Mouse (Mus musculus): Measurements from ENCODE around the gene Prkch.

Prkch gene

DNA sequence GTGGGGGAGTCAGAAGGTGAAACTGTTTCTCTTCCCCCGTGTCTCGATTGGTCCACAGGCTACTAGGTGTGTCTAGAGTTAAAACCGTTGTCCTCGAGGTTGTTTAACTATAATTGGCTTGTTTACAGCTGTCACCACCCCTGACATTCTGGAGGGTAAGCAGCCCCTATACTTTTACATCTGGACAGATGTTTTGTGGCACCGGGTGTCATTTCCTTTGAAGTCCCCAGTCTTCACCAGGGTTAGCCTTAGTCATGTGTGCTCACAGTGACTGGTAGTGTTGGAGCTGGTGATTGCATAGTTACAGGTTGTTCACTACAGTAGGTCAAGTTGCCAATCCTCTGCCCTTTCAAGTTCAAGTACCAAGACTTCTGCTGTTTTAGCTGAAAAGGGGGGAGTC is 126.2 kb downstream of the Prkch start:
- no peak for DNase-seq (ENCODE audit: low spot score in 2 of 2)

DNA sequence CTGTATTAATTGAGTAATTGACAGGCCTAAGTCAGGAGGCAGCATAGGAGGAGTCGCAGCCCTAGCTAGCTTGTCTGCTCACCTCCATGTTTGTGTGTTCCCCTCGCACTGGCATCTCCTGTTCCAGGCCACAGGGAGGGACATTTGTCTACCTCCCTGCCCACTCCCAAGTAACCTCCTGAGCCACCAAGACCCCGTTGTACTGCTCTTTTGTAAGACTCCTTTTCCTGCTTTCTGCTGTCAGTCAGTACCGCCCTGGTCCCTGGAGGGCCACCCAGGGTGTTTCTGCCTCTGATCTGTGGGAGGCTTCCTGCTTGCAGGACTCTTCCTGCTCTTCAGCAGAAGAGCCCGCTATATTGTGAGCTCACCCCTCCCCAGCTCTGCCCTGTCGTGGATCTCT is 127.5 kb downstream of the Prkch start:
- DNase-seq (ENCODE audit: low spot score in 2 of 2): no peak

DNA sequence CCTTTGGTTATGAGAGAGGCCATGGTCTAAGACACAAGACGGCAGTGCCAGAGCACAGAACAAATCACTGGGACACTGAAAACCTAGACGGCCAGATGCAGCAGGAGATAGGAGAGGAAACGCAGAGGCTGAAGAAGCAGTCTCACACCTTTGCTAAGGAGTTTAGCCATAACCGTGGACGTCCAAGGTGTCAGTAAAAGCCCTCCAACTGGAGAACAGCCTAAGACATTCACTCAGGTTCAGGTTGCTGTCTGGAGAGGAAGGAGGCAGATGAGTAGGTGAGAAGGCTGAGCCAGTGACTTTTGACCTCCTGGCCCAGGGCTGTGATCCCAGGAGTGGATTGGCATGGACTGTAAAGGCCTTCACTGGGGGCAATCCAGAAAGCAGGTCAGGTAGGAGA is 130.0 kb downstream of the Prkch start:
- no peak for DNase-seq (ENCODE audit: low spot score in 2 of 2)

DNA sequence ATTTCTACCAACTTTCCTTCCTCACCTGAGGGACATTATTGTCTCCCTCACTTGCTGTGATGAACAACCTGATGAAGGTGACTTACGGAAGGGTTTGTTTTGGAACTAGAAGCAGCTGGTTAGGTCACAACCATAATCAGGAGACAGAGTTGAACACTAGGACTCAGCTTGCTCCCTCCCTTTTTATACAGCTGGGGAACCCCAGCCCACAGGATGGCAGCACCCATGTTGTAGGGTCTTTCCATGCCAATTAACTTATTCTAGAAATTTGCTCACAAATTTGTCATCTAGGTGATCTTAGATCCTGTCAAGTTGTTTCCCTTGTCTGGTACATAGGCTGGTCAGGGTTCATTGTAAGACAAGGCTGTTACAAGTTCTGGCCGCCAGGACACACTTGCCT is 130.7 kb downstream of the Prkch start:
- no peak for DNase-seq (ENCODE audit: low spot score in 2 of 2)

DNA sequence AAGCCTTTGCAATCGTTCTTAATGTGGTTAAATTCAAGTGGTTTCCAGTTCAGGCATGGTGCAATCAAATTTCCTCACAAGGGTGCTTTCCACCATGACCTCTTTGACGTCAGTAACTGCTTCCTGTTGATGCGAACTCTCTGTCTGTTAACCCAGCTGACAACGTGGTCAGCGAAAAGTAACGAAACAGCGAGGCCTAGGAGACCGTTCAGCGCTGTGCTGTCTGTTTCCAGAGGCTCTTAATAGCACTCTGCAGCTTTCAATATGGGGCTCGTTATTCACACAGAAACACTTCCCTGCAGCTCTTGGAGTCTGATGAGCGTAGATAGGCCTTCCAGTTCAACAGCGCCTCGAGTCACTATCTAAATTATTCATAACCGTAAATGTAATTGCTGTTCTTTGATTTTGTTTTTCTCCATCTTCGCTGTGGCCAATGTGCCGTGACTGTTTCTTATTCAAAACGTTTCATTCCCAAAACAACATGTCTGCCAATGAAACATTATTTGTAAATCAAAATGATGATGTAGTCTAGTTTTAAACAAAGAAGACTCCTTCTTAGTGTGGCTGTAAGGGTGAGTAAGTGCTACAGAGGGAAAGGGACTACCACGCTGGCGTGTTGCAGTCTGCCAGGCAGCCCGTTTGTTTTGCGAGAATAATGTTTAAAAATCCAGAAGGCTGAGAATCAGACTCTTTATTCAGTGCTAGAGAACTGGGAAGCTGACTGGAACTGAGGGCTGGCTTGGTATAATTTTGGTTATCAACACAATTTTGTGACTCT is 131.5 kb downstream of the Prkch start:
- no peak for DNase-seq (ENCODE audit: low spot score in 2 of 2)

DNA sequence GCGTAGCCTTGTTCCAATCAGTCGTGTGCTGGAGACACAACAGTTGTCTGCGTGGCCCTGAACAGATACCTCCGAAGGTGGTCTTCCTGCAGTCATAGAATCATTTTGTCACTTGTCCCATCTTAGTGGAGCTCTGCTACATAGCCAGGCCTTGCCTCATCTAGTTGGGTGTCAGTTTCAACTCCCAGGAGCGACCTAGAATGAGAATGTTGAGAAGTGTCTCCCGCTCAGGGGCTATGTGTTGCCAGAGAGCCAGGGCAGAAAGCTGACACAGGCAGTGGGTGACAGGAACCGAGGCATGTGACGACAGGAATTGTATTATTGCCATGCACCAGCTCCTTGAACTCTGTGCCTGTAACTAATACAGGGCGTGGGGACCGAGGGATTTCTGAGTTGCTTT is 133.4 kb downstream of the Prkch start:
- DNase-seq (ENCODE audit: low spot score in 2 of 2): no peak

DNA sequence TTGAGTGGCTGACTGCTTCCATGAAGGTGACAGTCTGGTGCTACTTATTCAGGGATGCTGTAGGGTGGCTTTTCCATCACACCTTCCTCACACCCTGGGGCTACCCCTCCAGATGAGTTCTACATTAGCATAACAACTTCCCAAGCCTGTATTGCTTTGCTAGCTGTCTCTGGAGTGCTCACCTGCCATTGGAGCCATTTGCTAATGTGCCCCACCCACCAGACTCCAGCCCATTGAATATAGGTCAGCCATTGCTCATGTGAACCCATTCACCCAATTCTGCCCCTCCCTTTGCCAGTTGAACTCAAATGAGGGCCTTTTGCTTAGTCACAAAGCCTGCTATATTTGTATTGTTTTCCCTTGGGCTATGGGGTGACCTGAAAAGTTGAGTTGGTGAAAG is 135.2 kb downstream of the Prkch start:
- no peak for DNase-seq (ENCODE audit: low spot score in 2 of 2)

DNA sequence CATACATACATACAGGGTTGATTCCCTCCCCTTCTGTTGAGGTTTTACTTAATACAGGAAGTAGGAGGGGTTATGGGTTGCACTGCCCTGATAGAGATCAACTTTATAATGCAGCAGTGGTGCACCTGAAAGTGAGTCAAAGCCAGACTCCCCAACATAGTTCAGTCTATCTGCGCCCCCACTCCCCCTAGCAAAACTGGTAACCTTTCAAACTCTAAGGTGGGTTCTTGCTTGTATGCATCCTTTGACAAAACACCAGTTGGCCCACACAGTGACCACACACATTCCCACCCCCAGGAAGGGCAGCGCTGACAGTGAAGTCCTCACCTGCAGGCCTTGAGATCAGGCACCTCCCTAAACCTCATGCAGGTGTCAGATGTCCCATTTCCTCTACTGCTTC is 135.9 kb downstream of the Prkch start:
- no peak for DNase-seq (ENCODE audit: low spot score in 2 of 2)

DNA sequence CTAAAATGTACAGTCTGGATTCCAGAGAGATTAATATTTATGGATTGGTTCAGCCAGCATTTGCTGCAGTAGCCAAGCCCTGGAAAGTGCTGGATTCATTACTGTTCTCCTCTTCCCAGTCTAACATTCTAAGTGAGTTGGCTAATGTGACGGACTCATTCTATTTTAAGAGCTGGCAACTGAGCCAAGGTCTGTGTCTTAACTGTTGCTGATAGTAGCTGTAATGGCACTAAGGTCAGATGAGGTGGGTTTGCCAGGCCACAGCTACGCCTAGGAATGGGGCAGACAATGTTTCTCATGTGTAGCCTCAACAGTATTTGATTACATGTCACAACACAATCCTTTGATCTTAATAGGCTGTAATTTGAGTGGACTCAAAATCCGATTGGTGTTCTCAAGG is 137.5 kb downstream of the Prkch start:
- DNase-seq (ENCODE audit: low spot score in 2 of 2): no peak

DNA sequence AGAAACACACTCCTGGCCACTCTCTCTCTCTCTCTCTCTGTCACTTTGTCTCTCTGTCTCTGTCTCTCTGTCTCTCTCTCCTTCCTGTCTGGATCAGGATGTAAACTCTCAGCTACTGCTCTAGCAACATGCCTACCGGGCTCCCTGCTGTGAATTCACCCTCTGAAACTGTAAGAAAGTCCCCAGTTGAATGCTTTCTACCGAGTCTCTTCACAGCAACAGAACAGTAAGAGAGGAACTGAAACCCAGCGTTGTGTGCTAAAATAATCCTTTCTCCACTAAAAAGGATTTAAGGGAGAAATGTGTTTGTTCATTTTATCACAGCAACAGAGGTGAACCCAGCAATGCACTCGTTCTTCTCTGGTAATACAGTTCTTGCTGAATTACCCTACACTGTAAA is 138.5 kb downstream of the Prkch start:
- DNase-seq (ENCODE audit: low spot score in 2 of 2): no peak

DNA sequence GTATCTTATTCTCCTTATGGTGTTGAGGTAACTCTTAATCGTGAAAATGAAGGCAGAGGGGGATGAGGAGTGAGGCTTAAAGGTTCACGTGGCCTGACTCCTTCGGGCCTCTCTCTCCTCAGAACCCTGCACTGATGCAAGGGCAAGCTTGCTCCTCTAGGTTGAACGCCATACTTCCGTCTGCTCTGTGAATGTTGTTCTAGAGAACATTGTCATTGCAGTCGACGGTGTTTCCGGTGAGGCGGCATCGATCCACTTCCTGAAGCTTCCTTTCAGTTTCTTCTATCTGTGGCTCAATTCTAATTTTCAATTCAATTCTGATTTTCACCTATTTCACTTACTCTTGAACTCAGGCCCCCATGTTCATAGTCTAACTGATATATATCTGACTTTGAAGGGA is 139.3 kb downstream of the Prkch start:
- no peak for DNase-seq (ENCODE audit: low spot score in 2 of 2)

DNA sequence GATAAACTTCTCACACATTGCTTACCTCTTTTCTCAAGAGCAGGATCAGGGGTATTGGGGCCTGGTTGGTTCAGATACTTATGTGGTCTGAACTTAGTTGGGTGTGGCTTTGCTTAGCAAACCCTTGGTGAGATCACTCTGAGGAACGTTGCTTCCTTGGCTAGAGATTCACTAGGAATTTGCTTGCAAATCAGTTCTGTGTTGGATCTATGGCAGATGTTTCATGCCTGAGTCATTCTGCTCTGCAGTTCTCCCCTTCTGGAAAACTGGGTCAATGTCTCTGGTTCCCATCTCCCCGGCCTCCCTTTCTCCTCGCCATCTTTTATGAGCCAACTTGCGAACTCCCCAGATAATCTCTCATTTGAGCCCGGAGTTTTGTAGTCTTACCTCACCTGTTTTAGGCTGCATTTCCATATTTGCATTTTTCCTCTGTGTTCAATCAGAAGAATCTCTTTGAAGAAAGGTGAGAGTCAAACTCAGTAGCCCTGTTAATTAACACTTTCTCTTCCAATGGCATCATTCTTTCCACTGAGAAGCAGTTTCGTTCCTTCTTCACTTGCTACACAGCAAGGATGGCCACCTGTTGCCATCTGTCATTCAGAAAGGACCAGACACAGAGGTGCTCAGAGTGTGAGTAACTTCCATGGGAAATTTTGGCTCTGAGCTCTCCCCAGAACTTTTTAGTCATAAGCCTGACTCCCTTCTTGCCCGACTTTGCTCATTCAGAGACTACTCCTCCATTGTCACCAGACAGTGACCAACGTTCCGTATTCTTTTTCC is 141.4 kb downstream of the Prkch start:
- DNase-seq (ENCODE audit: low spot score in 2 of 2): peak in 1 of 2 experiments; percentile 34

DNA sequence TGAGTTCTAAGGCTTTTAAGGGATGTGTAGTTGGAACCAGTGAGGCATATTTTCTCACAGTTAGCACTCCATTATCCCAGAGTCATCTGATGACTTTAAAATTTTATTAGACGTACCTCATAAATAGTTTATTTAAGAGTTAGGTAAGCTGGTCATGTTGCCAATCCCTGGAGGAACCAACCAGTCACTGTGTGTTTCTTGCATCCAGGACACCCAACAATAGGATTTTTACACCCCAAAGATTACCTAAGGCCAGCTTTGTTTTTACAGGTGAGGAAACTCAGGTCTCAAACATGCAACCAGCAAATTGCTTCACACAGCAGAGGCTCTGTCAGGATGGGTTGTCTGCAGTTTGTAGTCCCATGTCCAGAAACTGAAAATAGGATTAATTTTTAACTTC is 142.4 kb downstream of the Prkch start:
- no peak for DNase-seq (ENCODE audit: low spot score in 2 of 2)

DNA sequence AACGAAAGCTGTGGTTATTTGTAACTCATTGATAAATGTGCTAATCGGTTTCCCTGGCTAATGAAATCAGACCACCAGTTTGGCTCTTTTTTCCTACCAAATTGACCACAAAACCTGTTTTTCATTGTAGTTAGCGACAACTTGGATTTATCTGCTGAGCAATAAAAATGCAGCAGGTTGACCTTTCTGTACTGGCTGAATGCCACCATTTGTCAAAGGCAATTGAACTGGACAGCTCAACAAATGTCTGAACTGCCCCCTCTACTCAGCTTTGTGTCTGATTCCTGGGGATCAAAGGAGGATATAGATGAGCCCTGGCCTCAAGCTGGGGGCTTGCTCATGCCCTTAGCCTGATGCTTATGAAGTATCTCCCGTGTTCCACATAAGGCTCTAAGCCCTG is 146.0 kb downstream of the Prkch start:
- DNase-seq (ENCODE audit: low spot score in 2 of 2): no peak

DNA sequence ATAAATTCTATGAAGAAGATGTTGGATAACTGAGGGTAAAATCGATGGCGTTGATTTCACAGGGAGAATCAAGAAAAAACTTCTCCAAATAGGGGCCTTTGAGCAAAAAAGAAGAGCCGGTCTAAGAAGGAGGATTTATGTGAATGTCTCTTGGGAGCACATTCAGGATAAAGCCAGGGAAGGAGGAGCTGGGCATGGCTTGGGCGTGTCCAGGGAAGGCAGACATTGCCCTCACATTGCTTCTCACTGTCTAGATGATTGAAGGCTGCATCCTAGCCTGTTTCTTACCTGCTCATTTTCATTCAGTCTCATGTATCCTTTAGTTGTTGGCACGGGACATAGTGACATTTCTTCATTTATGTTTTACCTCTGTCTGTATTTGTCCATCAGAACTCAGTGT is 146.5 kb downstream of the Prkch start:
- DNase-seq (ENCODE audit: low spot score in 2 of 2): no peak

DNA sequence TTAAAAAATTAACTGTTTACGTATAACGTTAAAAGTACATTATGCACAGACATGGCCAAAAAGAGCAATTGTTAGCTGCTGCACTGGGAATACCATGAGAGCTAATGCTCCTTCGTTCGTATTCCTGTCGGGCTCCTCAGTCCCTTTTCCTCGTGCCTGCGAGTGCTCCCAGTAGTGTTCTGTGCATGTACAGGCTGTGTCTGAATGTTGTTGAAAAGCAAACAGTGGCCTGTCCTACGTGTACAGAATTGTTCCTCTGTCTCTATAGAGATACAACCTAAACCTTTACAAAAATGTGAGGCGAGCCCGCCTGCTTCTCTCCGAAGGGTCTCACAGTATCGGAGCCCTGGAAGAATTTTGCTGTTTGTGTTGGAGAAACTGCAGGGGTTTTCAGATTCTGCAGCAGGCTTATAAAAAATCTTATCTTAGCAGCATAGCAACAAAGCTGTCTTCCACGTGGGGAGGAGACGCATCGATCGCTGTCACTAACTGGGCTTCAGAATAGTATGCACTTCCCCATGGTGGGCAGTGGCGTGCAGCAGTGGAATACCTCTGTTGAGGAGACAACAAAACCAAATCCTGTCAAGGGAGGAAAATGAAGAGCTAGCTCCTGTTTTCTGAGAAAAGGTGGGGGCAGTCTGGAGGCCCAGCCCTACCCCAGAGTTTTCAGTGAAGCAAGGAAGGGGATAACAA is 147.4 kb downstream of the Prkch start:
- peak in 1 of 2 experiments; percentile 6 for DNase-seq (ENCODE audit: low spot score in 2 of 2)

DNA sequence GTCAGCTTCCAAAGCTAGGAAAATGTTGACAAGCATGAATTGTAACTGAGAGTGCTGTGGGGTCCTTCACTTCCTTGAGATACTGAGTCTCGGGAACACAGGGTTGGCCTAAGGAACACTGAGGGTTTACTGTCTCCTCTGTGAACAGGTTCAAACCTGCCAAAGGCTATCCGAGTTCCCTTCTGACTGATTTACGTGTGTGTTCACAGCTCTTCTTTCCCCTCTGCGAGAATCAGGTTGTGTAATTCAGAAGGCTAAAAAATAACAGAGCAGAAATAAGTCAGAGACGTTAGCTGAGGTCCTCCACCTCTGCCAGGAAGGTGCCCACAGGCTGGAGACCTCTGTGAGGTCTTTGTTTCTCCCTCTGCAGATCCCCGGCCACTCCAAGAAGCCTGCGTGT is 148.3 kb downstream of the Prkch start:
- no peak for DNase-seq (ENCODE audit: low spot score in 2 of 2)

DNA sequence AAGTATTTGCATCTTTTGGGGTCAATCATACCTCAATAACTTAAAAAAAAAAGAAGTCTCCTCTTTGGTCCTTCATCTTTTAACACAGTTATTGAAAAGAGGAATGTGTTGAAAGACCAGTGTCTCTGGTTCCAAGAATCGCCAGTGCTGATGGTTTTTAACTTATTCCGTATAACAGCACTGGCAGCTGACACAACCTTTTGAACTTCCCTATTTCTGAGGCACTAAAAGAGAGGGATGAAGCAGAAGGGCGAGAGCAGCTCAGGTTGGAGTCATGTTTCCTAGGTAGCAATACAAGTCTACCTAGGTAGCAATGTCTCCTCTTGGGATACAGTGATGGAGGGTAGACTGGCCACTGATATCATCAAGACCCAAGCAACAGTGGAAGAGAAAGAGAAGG is 152.3 kb downstream of the Prkch start:
- no peak for DNase-seq (ENCODE audit: low spot score in 2 of 2)

DNA sequence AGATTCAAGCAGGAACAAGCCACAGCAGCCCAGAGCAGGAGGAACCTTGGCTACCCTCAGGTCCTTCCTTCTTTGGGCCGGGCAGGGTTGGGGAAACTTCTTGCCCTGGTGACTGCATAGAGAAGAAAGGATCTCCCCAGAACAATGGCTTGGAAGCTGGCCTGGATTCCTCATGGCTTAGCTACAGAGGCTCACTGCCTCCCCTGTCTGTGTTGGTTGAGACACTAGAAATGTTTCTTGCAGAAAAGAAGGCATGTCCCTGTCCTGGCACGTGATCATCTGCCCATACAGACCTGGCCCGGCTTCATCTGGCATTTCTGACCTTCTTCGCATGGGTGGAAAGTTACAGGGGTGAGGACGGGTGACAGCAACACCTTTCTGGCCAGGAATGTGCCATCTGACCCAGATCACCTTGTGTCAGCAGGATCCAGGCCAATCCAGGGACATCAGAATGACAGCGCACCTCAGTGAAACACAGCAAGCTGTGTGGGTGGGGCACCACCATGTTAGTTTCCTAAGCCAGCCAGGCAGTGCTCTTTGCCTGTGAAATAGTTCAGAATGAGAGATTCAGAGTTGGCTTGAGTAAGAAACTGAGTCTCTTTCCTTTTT is 155.1 kb downstream of the Prkch start:
- no peak for DNase-seq (ENCODE audit: low spot score in 2 of 2)

DNA sequence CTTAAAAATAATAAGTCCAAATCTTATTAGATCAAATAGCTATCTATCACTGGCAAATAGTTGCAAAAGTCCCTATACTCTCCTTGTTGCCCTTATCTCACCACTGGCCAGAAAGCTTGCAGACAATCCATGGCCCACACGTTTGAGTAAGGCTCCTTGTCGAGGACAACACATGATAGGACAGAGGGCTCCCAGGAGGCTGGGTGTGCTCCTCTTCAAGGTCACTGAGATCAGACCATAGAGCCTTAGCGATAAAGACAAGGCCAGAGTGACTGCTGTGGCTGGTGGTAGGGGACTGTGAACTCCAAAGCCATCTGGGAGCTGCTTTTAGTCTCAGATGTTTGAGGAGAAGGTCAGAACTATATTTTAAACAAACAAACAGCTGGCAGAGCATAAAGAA is 158.0 kb downstream of the Prkch start:
- DNase-seq (ENCODE audit: low spot score in 2 of 2): no peak

DNA sequence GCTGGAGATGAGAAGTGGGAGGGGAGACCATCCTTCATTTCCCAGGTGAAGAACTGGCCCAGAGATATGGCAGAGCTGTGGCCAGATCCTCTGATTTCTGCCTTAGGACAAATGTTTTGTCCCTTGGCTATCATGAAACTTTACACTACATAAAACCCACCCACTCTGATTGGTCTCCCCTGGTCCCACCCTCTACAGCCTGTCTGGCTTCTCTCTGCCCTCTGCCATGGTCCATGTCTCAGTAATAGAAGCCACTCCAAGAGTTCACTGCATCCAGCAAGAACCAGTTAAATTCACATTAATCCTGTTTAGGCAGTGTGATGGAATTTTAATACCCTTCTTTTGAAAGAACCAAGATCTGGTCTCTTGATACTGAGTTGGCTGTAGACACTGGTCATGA is 158.5 kb downstream of the Prkch start:
- no peak for DNase-seq (ENCODE audit: low spot score in 2 of 2)

DNA sequence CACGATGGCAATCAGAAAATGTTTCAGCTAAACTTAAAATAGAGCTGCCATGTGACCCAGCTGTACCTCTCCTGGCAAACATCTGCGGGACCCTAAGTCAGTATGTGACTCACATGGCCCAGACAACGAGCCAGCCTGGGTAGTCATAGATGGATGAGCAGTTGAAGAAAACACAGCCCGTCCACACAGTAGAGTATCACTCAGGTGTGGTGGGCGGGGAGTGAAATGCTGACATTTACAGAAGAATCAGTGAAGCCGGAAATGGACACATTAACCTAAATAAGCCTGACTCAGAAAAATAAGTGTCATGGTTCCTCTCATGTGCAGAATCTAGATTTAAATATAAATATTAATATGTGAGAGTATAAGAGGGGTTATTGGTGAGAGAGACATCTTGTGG is 161.5 kb downstream of the Prkch start:
- no peak for DNase-seq (ENCODE audit: low spot score in 2 of 2)

All from frontal cortex, postnatal 36 days (tissue).